9 mouse cellular contexts compared by ENCODE assay signal in genomic region chr1:19210215-19211032, GRCm38 (mm10). TPM values are rescaled to one million over a fixed set of nuclear protein-coding genes. Genes with fewer than 3 reads are reported as not detected.
DNase-seq lines count a peak whose midpoint lies in the region; ATAC-seq and TF ChIP-seq lines count a peak whose summit lies in the region.
"Had no signal": no experiment of that assay in that cellular context is flagged by ENCODE, and none has a peak within 500 bp of the region (broad histone marks: within the 10 kb centered on the region; RNA-seq: fewer than 3 reads in every experiment).

No protein-coding gene starts in this region.

- peak overlapping the region; percentile 47 for H3K4me2 ChIP-seq in lung, embryonic 15.5 days
- peak overlapping the region; percentile 9; the same call in 1 of the 2 replicates for H3K4me2 ChIP-seq in forebrain, embryonic 14.5 days (ENCODE audit: low read length)
- no peak overlapping the region for H3K4me2 ChIP-seq in liver, embryonic 13.5 days
- peak overlapping the region; percentile 44 for H3K4me2 ChIP-seq in stomach, postnatal 0 days (replicated peaks; ENCODE audit: low read depth)

- H3K36me3 ChIP-seq in lung, embryonic 15.5 days: no peaks in the 10 kb centered on the region
- H3K36me3 ChIP-seq in forebrain, embryonic 14.5 days (ENCODE audit: control insufficient read depth, insufficient read depth, low read length): no peaks in the 10 kb centered on the region
- H3K36me3 ChIP-seq in liver, embryonic 13.5 days: no peaks in the 10 kb centered on the region
- no peaks in the 10 kb centered on the region for H3K36me3 ChIP-seq in stomach, postnatal 0 days (ENCODE audit: control insufficient read depth, insufficient read depth, low read length)

- H3K4me3 ChIP-seq in lung, embryonic 15.5 days: peak overlapping the region; percentile 20
- H3K4me3 ChIP-seq in forebrain, embryonic 14.5 days (ENCODE audit: low read depth, low read length): no peak overlapping the region
- 0 out of 2 replicates have a peak overlapping the region, but pooled peaks have one; percentile 6 for H3K4me3 ChIP-seq in liver, embryonic 13.5 days (replicated peaks)
- peak overlapping the region; percentile 28 for H3K4me3 ChIP-seq in stomach, postnatal 0 days (ENCODE audit: low read depth, low read length)
- H3K4me3 ChIP-seq: myocyte had no signal

- no peak for TF ChIP-seq CTCF in stomach, postnatal 0 days (IDR thresholded peaks at IDR 0.05; ENCODE audit: low read depth)

- H3K9me3 ChIP-seq in lung, embryonic 15.5 days: no peaks in the 10 kb centered on the region
- no peaks in the 10 kb centered on the region for H3K9me3 ChIP-seq in forebrain, embryonic 14.5 days (replicated peaks; ENCODE audit: control insufficient read depth, low read length)
- no peaks in the 10 kb centered on the region for H3K9me3 ChIP-seq in liver, embryonic 13.5 days (replicated peaks)
- H3K9me3 ChIP-seq in stomach, postnatal 0 days (ENCODE audit: control insufficient read depth, low read length): no peaks in the 10 kb centered on the region

- peaks cover 85% of the 10 kb centered on the region for H3K27me3 ChIP-seq in lung, embryonic 15.5 days
- H3K27me3 ChIP-seq in forebrain, embryonic 14.5 days (replicated peaks; ENCODE audit: control insufficient read depth, insufficient read depth, low read length): peaks cover 66% of the 10 kb centered on the region
- peaks cover 84% of the 10 kb centered on the region for H3K27me3 ChIP-seq in liver, embryonic 13.5 days
- H3K27me3 ChIP-seq in stomach, postnatal 0 days (ENCODE audit: control insufficient read depth, insufficient read depth, low read length): peaks cover 5% of the 10 kb centered on the region; the same call in 1 of the 2 replicates

- 1% methylated on average over 30 of the region's 30 CpGs for WGBS in lung, embryonic 15.5 days
- under 1% methylated on average over 27 of the region's 30 CpGs for WGBS in forebrain, embryonic 14.5 days
- under 1% methylated on average over 30 of the region's 30 CpGs for WGBS in liver, embryonic 13.5 days (ENCODE audit: insufficient replicate concordance)
- under 1% methylated on average over 30 of the region's 30 CpGs for WGBS in stomach, postnatal 0 days

- H3K27ac ChIP-seq in lung, embryonic 15.5 days: no peak overlapping the region
- H3K27ac ChIP-seq in forebrain, embryonic 14.5 days (ENCODE audit: low read depth, low read length): no peak overlapping the region
- H3K27ac ChIP-seq in liver, embryonic 13.5 days: no peak overlapping the region
- H3K27ac ChIP-seq in stomach, postnatal 0 days (replicated peaks): no peak overlapping the region

- no peak overlapping the region for H3K9ac ChIP-seq in lung, embryonic 15.5 days
- no peak overlapping the region for H3K9ac ChIP-seq in forebrain, embryonic 14.5 days (ENCODE audit: low read length)
- no peak overlapping the region for H3K9ac ChIP-seq in liver, embryonic 13.5 days
- no peak overlapping the region for H3K9ac ChIP-seq in stomach, postnatal 0 days (ENCODE audit: low read length)

- H3K4me1 ChIP-seq in lung, embryonic 15.5 days: peaks cover 10% of the 10 kb centered on the region; the same call in 1 of the 2 replicates
- no peaks in the 10 kb centered on the region for H3K4me1 ChIP-seq in forebrain, embryonic 14.5 days (ENCODE audit: control insufficient read depth, insufficient read depth, low read length)
- no peaks in the 10 kb centered on the region for H3K4me1 ChIP-seq in liver, embryonic 13.5 days (replicated peaks)
- H3K4me1 ChIP-seq in stomach, postnatal 0 days (replicated peaks; ENCODE audit: control insufficient read depth, insufficient read depth): no peaks in the 10 kb centered on the region

- intact Hi-C loops in left cerebral cortex, postnatal 4 days (cut with DNase I): no loop called here

- TF ChIP-seq EP300 in stomach, postnatal 0 days (optimal IDR thresholded peaks at IDR 0.05): no peak

- DNase-seq in lung, postnatal 10 days: no peak
- peak; percentile 4 for DNase-seq in forebrain, embryonic 14.5 days (ENCODE audit: low spot score)
- no peak for DNase-seq in liver, embryonic 13.5 days
- DNase-seq in stomach, postnatal 0 days (ENCODE audit: low spot score): no peak
- no peak for DNase-seq in left cerebral cortex, postnatal 4 days
- DNase-seq: gastrocnemius, postnatal 14 days had no signal

- peak; percentile 65; the same call in 1 of the 2 replicates for ATAC-seq in lung, embryonic 15.5 days (ENCODE audit: borderline replicate concordance, extremely low read depth, low FRiP score, low TSS enrichment)
- no peak for ATAC-seq in forebrain, embryonic 14.5 days
- no peak for ATAC-seq in liver, embryonic 13.5 days (ENCODE audit: low read depth)
- no peak for ATAC-seq in stomach, postnatal 0 days (ENCODE audit: low FRiP score, low TSS enrichment)
- ATAC-seq in frontal cortex, adult (ENCODE audit: low TSS enrichment): no peak

RNA-seq across cellular contexts. Expression of gene Tfap2b, which starts 1.7 kb away (rescaled TPM):
- 0.21 and 0.67 TPM in 2 replicates for polyA plus RNA-seq in lung, embryonic 15.5 days (2015; fragmentation: Nextera tagmentation; extraction: Ambion mirVana)
- 0.60 and 1.5 TPM in 2 replicates for polyA plus RNA-seq in forebrain, embryonic 14.5 days (2014; fragmentation: Nextera tagmentation; extraction: Ambion mirVana)
- polyA plus RNA-seq in liver, embryonic 13.5 days (2015; fragmentation: Nextera tagmentation; extraction: Ambion mirVana): 0.03 and 0.10 TPM in 2 replicates
- 0.12 TPM in 1 of 2 replicates, not detected in the other for polyA plus RNA-seq in stomach, postnatal 0 days (2015; fragmentation: Nextera tagmentation; extraction: Ambion mirVana)
- 1 to 10 TPM; 1.1 to 1.5 TPM for total RNA-seq in left cerebral cortex, postnatal 4 days (2021)
- total RNA-seq: gastrocnemius, postnatal 14 days had no signal
- polyA plus RNA-seq: myocyte had no signal
